Mouse (Mus musculus): ENCODE results near the gene Olfr544. TPM values are rescaled to one million over a fixed set of nuclear protein-coding genes. Genes with fewer than 3 reads are reported as not detected.
"Not testable (repeated sequence)": the region's sequence is repeated elsewhere in the genome, so short reads cannot be mapped to it uniquely, and the experiment has no call there.

Olfr544 gene
- polyA plus RNA-seq, 1 experiment from 2014 or later: 0.06 TPM

GRCm38 (mm10) chr7:102501986-102502385, 13.9 kb upstream of the Olfr544 start:
- Histone ChIP-seq H3K27me3 (no peaks in the 10 kb centered on the region), H3K27ac (replicated peaks) (no peak overlapping the region), H3K9ac (replicated peaks) (no peak overlapping the region), H3K4me1 (no peaks in the 10 kb centered on the region), H3K4me2 (replicated peaks) (no peak overlapping the region), H3K36me3 (no peaks in the 10 kb centered on the region), H3K4me3 (no peak overlapping the region), H3K9me3 (no peaks in the 10 kb centered on the region)
- WGBS: 73% methylated on average over 5 of the region's 5 CpGs
- ATAC-seq (replicated peaks): no peak

GRCm38 (mm10) chr7:102499473-102499872, 11.4 kb upstream of the Olfr544 start, which contains the start of gene Olfr545:
Gene Olfr545 (minus strand): TSS chr7:102499573.
- Histone ChIP-seq H3K4me2 (replicated peaks) (no peak within 1 kb of the TSS), H3K27me3 (no peaks in the 10 kb centered on the region), H3K36me3 (no peaks in the 10 kb centered on the region), H3K27ac (replicated peaks) (no peak within 1 kb of the TSS), H3K9ac (replicated peaks) (no peak within 1 kb of the TSS), H3K9me3 (no peaks in the 10 kb centered on the region), H3K4me3 (no peak within 1 kb of the TSS), H3K4me1 (no peaks in the 10 kb centered on the region)
- 70% methylated on average over 3 of the region's 3 CpGs for WGBS
- no peak for ATAC-seq (replicated peaks)

DNA sequence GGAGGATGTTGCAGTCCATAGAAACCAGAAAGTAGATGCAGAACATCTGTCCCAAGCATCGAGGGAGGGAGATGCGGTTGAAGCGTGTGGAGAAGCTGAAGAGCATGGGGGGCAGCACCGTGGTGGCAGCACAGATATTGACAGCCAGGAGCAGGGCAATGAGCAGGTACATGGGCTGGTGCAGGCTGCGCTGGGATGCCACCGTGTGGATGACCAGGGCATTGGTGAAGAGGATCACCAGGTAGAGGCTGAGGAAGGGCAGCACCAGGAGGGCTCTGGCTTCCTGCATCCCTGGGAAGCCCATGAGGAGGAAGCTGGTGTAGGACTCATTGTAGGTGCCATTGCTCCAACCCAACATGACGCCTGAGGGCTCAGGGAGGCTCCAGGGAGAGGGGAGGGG, 6.3 kb upstream of the Olfr544 start:
- not testable (repeated sequence) for H3K27ac ChIP-seq (replicated peaks); H3K9ac ChIP-seq (replicated peaks); ATAC-seq (replicated peaks); H3K4me2 ChIP-seq (replicated peaks); H3K36me3 ChIP-seq; H3K9me3 ChIP-seq; H3K4me1 ChIP-seq; H3K4me3 ChIP-seq; H3K27me3 ChIP-seq
- 49% methylated on average over 7 of the region's 7 CpGs for WGBS

DNA sequence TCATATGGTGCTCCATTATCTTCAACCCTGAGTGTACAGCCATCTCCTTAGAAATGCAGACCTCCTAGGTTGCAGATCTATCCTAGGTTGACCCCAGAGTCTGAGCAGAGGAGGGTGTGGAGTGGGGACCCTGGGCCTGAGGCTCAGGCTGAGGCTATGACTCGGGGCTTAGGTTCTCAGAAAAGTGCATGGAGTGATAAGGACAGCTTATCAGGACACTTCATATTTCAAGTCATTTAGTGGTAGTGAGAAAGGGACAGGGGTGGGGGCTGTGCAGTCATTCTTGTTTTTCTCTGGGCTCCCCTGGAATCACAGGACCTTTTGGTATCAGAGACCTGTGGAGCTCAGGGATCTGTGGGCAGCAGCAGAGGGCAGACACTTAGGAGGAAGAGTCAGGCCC, 2.0 kb downstream of the Olfr544 start:
- H3K9me3 ChIP-seq: no peaks in the 10 kb centered on the region
- no peak overlapping the region for H3K27ac ChIP-seq (replicated peaks)
- H3K9ac ChIP-seq (replicated peaks): no peak overlapping the region
- no peaks in the 10 kb centered on the region for H3K27me3 ChIP-seq
- H3K4me2 ChIP-seq (replicated peaks): no peak overlapping the region
- H3K36me3 ChIP-seq: no peaks in the 10 kb centered on the region
- 91% methylated on average over 1 of the region's 1 CpGs for WGBS
- no peak for ATAC-seq (replicated peaks)
- no peak overlapping the region for H3K4me3 ChIP-seq
- H3K4me1 ChIP-seq: no peaks in the 10 kb centered on the region

DNA sequence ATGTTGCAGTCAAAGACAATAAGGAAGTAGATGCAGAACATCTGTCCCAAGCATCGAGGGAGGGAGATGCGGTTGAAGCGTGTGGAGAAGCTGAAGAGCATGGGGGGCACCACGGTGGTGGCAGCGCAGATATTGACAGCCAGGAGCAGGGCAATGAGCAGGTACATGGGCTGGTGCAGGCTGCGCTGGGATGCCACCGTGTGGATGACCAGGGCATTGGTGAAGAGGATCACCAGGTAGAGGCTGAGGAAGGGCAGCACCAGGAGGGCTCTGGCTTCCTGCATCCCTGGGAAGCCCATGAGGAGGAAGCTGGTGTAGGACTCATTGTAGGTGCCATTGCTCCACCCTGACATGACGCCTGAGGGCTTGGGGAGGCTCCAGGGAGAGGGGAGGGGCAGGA, 3.3 kb downstream of the Olfr544 start:
- not testable (repeated sequence) for H3K9me3 ChIP-seq; H3K4me2 ChIP-seq (replicated peaks); H3K4me3 ChIP-seq; H3K36me3 ChIP-seq; ATAC-seq (replicated peaks); H3K9ac ChIP-seq (replicated peaks); H3K27ac ChIP-seq (replicated peaks); H3K4me1 ChIP-seq; H3K27me3 ChIP-seq
- WGBS: 73% methylated on average over 8 of the region's 8 CpGs

DNA sequence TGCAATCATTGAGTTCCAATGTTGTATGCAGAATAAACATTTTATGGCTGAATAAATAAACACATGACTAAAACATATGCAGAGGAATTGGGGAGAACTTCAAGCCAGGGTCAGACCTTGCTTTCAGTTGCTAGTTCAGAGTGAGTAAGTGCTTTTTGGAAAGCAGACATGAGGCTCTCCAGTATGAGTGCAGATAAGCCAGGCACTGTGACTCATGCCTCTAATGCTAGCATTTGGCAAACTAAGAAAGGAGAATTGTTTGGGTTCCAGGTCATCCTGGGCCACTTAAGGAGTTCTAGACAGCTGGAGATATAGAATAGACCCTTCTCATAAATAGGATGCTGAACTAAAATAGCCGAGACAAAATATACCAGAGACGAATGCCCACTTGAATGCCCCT, 4.4 kb downstream of the Olfr544 start:
- WGBS: 84% methylated on average over 2 of the region's 2 CpGs
- Histone ChIP-seq H3K27ac (replicated peaks) (no peak overlapping the region), H3K27me3 (no peaks in the 10 kb centered on the region), H3K4me2 (replicated peaks) (no peak overlapping the region), H3K9me3 (no peaks in the 10 kb centered on the region), H3K36me3 (no peaks in the 10 kb centered on the region), H3K4me1 (no peaks in the 10 kb centered on the region), H3K9ac (replicated peaks) (no peak overlapping the region), H3K4me3 (no peak overlapping the region)
- no peak for ATAC-seq (replicated peaks)

DNA sequence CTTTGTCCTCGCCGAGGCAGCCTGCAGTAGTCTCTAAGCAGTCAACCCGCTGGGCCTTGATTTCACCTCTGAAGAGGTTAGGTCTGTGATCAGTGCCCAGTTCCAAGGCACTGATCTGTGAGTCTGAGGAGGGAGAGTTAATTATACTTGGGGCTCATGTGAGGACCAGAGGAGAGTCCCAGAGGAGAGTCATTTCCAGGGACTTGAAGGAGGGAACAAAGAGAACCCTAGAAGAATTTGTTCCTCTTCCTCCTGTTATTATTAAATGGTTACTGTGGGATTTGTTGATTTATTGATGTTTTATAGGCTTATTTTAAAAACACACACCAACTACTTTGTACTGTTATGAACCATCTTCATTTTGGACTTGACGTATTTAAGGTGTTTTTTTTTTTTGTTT, 6.5 kb downstream of the Olfr544 start, which contains the start of gene Olfr543:
Olfr543 (minus strand) TSS at position 101 of the 400 bp plus-strand sequence.
- no peaks in the 10 kb centered on the region for H3K4me1 ChIP-seq
- H3K27ac ChIP-seq (replicated peaks): no peak within 1 kb of the TSS
- no peak within 1 kb of the TSS for H3K4me2 ChIP-seq (replicated peaks)
- WGBS: 98% methylated on average over 4 of the region's 4 CpGs
- H3K4me3 ChIP-seq: no peak within 1 kb of the TSS
- no peaks in the 10 kb centered on the region for H3K27me3 ChIP-seq
- no peak for ATAC-seq (replicated peaks)
- no peak within 1 kb of the TSS for H3K9ac ChIP-seq (replicated peaks)
- no peaks in the 10 kb centered on the region for H3K9me3 ChIP-seq
- no peaks in the 10 kb centered on the region for H3K36me3 ChIP-seq

DNA sequence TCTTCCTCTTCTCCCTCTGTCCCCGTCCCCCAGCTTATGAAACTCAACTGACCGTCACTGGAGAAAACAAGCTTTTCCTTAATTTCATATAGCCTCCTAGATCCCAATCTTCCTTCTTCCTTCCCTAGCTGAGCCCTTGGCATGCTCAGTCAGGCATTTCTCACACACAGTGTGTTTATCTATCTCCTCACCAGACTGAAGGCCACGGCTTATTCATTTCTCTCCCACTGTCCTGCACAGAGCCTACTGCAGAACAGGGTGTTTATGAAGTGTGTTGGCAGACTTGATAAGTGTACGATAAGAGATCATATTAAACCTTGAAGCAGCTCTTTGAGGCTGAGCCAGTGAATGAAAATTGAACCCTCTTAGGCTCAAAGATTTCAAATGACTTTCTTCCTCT, 7.3 kb downstream of the Olfr544 start:
- no peak for ATAC-seq (replicated peaks)
- H3K27ac ChIP-seq (replicated peaks): no peak overlapping the region
- H3K9me3 ChIP-seq: no peaks in the 10 kb centered on the region
- no peaks in the 10 kb centered on the region for H3K27me3 ChIP-seq
- 93% methylated on average over 4 of the region's 4 CpGs for WGBS
- H3K4me3 ChIP-seq: no peak overlapping the region
- no peaks in the 10 kb centered on the region for H3K36me3 ChIP-seq
- no peak overlapping the region for H3K4me2 ChIP-seq (replicated peaks)
- no peak overlapping the region for H3K9ac ChIP-seq (replicated peaks)
- no peaks in the 10 kb centered on the region for H3K4me1 ChIP-seq

- H3K4me2 ChIP-seq (replicated peaks): no peak overlapping the region
- H3K4me1 ChIP-seq: no peaks in the 10 kb centered on the region
- ATAC-seq (replicated peaks): no peak
- WGBS: 81% methylated on average over 5 of the region's 5 CpGs
- no peaks in the 10 kb centered on the region for H3K27me3 ChIP-seq
- H3K9me3 ChIP-seq: no peaks in the 10 kb centered on the region
- H3K9ac ChIP-seq (replicated peaks): no peak overlapping the region
- no peak overlapping the region for H3K27ac ChIP-seq (replicated peaks)
- no peaks in the 10 kb centered on the region for H3K36me3 ChIP-seq
- H3K4me3 ChIP-seq: no peak overlapping the region
Observed at GRCm38 (mm10) chr7:102479368-102480078, 8.6 kb downstream of the Olfr544 start.

DNA sequence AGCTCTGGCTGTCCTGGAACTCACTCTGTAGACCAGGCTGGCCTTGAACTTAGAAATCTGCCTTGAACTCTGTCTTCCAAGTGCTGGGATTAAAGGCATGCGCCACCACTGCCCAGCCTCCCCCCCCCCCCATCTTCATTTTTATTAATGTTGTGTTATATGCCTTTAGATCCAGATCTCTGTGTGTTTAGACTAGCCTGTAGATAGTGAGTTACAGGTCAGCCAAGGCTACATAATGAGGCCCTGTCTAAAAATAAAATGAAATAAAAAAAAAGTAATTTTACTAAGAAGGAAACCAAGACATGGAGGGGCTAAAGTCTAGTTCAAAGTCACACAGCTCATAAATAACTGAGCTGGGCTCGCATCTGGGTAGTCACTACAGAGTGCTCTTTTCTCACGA, 9.2 kb downstream of the Olfr544 start:
- no peak overlapping the region for H3K9ac ChIP-seq (replicated peaks)
- H3K4me2 ChIP-seq (replicated peaks): no peak overlapping the region
- no peaks in the 10 kb centered on the region for H3K9me3 ChIP-seq
- no peak for ATAC-seq (replicated peaks)
- H3K4me1 ChIP-seq: no peaks in the 10 kb centered on the region
- H3K27ac ChIP-seq (replicated peaks): no peak overlapping the region
- WGBS: 91% methylated on average over 3 of the region's 3 CpGs
- no peaks in the 10 kb centered on the region for H3K27me3 ChIP-seq
- no peaks in the 10 kb centered on the region for H3K36me3 ChIP-seq
- H3K4me3 ChIP-seq: no peak overlapping the region

- H3K4me2 ChIP-seq (replicated peaks): no peak overlapping the region
- H3K4me1 ChIP-seq: no peaks in the 10 kb centered on the region
- no peak for ATAC-seq (replicated peaks)
- H3K36me3 ChIP-seq: no peaks in the 10 kb centered on the region
- no peaks in the 10 kb centered on the region for H3K27me3 ChIP-seq
- H3K9me3 ChIP-seq: no peaks in the 10 kb centered on the region
- no peak overlapping the region for H3K9ac ChIP-seq (replicated peaks)
- H3K4me3 ChIP-seq: no peak overlapping the region
- no peak overlapping the region for H3K27ac ChIP-seq (replicated peaks)
- 85% methylated on average over 4 of the region's 4 CpGs for WGBS
Observed at GRCm38 (mm10) chr7:102478425-102478824, 9.7 kb downstream of the Olfr544 start.

DNA sequence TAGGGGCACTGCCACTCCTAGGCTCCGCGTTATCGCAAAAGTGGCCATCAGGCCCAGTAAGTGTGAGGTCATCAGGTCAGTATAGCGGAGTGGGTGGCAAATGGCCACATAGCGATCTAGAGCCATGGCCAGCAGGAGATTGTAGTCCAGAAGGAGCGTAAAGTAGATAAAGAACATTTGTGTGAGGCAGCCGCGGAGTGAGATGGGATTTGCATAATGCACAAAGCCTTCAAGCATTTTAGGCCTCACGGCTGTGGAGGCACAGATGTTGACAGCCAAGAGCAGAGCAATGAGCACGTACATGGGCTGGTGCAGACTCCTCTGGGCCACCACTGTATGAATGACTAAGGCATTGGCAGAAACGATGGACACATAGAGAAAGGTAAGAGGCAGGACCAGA, 10.7 kb downstream of the Olfr544 start:
- no peak overlapping the region for H3K4me2 ChIP-seq (replicated peaks)
- H3K9ac ChIP-seq (replicated peaks): no peak overlapping the region
- H3K4me1 ChIP-seq: no peaks in the 10 kb centered on the region
- 69% methylated on average over 11 of the region's 11 CpGs for WGBS
- H3K9me3 ChIP-seq: no peaks in the 10 kb centered on the region
- no peaks in the 10 kb centered on the region for H3K36me3 ChIP-seq
- H3K27me3 ChIP-seq: no peaks in the 10 kb centered on the region
- no peak for ATAC-seq (replicated peaks)
- no peak overlapping the region for H3K27ac ChIP-seq (replicated peaks)
- H3K4me3 ChIP-seq: no peak overlapping the region

DNA sequence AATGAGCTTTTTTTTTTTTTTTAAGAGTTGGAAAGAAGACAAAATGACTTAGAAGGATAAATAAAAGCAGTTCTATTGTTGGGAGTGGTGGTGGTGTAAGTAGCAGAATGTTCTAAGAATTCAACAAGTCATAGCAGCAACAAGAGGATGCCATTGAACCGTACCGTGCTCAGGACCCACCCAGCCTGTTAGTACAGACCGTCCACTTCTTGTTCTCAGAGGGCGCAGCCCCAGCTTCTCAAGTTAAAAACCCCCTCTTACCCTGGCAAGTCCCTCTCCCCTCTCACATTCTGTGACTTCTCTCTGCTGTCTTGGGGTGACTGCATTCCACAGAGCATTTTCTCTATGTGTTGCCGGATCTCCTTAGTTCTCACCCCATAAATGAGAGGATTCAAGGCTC, 11.5 kb downstream of the Olfr544 start:
- H3K9ac ChIP-seq (replicated peaks): no peak overlapping the region
- H3K27me3 ChIP-seq: no peaks in the 10 kb centered on the region
- no peak for ATAC-seq (replicated peaks)
- WGBS: 98% methylated on average over 5 of the region's 5 CpGs
- H3K4me1 ChIP-seq: no peaks in the 10 kb centered on the region
- H3K4me3 ChIP-seq: no peak overlapping the region
- no peak overlapping the region for H3K4me2 ChIP-seq (replicated peaks)
- no peaks in the 10 kb centered on the region for H3K9me3 ChIP-seq
- no peak overlapping the region for H3K27ac ChIP-seq (replicated peaks)
- H3K36me3 ChIP-seq: no peaks in the 10 kb centered on the region
